Mouse (Mus musculus): ENCODE results near the gene Fam84b. TPM values are rescaled to one million over a fixed set of nuclear protein-coding genes. Genes with fewer than 3 reads are reported as not detected.
A peak's percentile ranks its signal among the peaks of the same experiment; 100 is the strongest.

Fam84b gene
- polyA plus RNA-seq (2014; fragmentation: Nextera tagmentation; extraction: Ambion mirVana): 12.1 and 13.5 TPM in 2 replicates

DNA sequence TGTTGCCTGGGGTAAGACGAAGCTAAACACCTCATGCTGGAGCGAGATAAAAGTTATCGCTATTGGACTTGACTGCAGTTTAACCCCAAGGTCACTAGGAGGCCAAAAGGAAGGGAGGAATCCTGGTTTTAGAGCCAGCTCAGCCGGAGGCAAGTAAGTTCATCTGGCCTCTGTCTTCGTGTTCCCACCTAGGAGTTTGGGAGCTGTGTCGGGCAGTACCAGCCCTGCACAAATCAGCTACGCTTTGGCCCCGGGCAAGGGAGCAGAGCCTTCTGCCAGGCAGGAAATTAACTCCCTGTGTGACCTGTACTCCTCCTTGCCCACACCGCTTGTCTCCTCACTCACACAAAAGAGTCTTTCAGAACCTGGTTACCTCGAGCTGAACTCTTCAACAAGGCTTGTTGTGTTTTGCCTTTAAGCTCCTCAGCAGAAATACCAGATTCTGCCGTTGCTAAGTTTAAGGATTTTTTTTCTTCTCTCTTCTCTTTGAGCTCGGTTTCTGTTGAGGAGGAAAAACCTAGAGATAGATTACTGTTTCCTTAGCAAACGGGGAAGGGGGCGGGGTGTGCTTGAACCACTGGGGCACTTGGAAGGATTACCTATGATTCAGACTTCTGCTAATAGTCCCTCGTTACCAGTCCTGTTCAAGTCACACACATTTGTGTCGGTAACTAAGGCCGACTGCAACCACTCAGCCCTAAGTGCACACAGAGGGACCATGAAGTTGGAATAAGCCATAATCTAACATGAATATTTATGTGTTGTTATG lies at the start of gene Fam84b:
Fam84b (minus strand) TSS at position 548 of the 769 bp plus-strand sequence.
- peak; percentile 87 for ATAC-seq (replicated peaks; ENCODE audit: insufficient number of reproducible peaks, low FRiP score, low TSS enrichment, low read depth)
- WGBS: 11% methylated on average over 17 of the region's 17 CpGs
- no peaks in the 10 kb centered on the region for H3K27me3 ChIP-seq (ENCODE audit: control insufficient read depth, insufficient read depth, low read length)

DNA sequence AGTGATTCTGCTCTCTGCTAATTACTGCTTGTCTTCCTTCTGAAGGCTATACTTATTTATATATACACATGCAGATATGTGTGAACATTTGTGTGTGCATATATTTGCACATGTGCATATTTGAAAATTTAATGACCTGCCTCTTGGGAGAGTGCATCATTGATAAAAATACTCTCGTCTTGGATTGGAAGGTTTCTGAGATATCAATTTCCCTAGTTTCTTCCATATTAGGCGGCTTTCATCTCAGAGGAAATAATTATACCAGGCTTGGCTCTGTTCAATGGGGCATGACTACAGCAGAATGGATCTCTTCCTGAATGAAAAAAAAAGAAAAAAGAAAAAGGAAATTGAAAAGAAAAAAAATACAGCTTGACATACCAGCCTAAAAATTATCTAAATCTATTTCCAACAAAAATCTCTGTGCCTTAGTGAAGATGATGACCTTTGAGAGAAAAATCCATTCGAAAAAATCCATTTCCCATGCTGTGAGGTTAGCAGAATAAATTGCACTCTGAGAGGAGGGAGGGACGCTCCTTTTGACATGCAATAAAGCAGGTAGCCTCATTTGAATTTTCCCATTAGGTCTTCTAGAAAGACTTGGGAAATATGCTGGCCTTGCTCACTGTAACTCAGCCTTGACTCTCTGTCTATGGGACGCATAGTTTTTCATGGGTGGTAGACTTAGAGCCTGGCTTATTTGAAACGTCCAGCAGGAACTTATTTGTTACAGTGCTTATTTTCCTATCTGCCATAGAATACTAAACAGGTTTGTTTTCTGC lies 44.8 kb upstream of the Fam84b start:
- H3K4me1 ChIP-seq (ENCODE audit: control insufficient read depth, insufficient read depth, low read length): no peaks in the 10 kb centered on the region
- H3K9ac ChIP-seq (replicated peaks; ENCODE audit: low read length): no peak overlapping the region
- H3K4me2 ChIP-seq (ENCODE audit: low read depth, low read length): no peak overlapping the region
- ATAC-seq (replicated peaks; ENCODE audit: insufficient number of reproducible peaks, low FRiP score, low TSS enrichment, low read depth): no peak
- no peaks in the 10 kb centered on the region for H3K36me3 ChIP-seq (replicated peaks; ENCODE audit: control insufficient read depth, insufficient read depth, low read depth, low read length)
- H3K27ac ChIP-seq (replicated peaks; ENCODE audit: low read depth, low read length): no peak overlapping the region
- H3K27me3 ChIP-seq (ENCODE audit: control insufficient read depth, insufficient read depth, low read length): no peaks in the 10 kb centered on the region
- DNase-seq (ENCODE audit: low spot score): no peak
- no peaks in the 10 kb centered on the region for H3K9me3 ChIP-seq (replicated peaks; ENCODE audit: control insufficient read depth, low read length)
- WGBS: 71% methylated on average over 6 of the region's 6 CpGs
- H3K4me3 ChIP-seq (ENCODE audit: low read depth, low read length): no peak overlapping the region

More for the DNA sequence above, at the start of gene Fam84b:
- Histone ChIP-seq H3K9ac (replicated peaks; ENCODE audit: low read length) (no peak within 1 kb of the TSS), H3K4me1 (ENCODE audit: control insufficient read depth, insufficient read depth, low read length) (no peaks in the 10 kb centered on the region), H3K27ac (replicated peaks; ENCODE audit: low read depth, low read length) (0 out of 2 replicates have a peak within 1 kb of the TSS, but pooled peaks have one; percentile 3), H3K36me3 (replicated peaks; ENCODE audit: control insufficient read depth, insufficient read depth, low read depth, low read length) (no peaks in the 10 kb centered on the region), H3K4me2 (ENCODE audit: low read depth, low read length) (no peak within 1 kb of the TSS), H3K4me3 (ENCODE audit: low read depth, low read length) (no peak within 1 kb of the TSS), H3K9me3 (replicated peaks; ENCODE audit: control insufficient read depth, low read length) (no peaks in the 10 kb centered on the region)
- DNase-seq (ENCODE audit: low spot score): peak; percentile 71

DNA sequence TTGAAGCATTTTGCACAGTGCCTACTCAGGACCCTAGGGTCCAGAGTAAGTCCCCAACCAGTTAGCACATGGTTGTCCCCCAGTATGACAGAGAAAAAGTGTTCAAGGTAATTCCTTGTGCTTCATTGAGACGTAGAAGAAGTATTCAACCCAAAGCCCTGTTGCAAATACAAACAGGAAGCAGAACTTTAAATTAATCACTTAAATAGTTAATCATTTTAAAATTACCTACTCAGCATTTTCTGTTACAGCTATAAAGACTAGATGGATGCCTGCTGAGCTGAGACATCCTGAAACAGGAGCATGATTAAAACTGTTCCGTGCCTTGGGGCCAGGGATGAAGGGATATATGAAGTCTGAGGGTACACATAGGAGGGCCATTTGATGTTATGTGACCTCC lies 42.5 kb upstream of the Fam84b start:
- no peak for DNase-seq (ENCODE audit: low spot score)
- 79% methylated on average over 2 of the region's 2 CpGs for WGBS
- no peak overlapping the region for H3K9ac ChIP-seq (replicated peaks; ENCODE audit: low read length)
- no peak overlapping the region for H3K27ac ChIP-seq (replicated peaks; ENCODE audit: low read depth, low read length)
- ATAC-seq (replicated peaks; ENCODE audit: insufficient number of reproducible peaks, low FRiP score, low TSS enrichment, low read depth): no peak
- H3K27me3 ChIP-seq (ENCODE audit: control insufficient read depth, insufficient read depth, low read length): no peaks in the 10 kb centered on the region
- H3K9me3 ChIP-seq (replicated peaks; ENCODE audit: control insufficient read depth, low read length): no peaks in the 10 kb centered on the region
- H3K4me1 ChIP-seq (ENCODE audit: control insufficient read depth, insufficient read depth, low read length): no peaks in the 10 kb centered on the region
- no peak overlapping the region for H3K4me3 ChIP-seq (ENCODE audit: low read depth, low read length)
- H3K36me3 ChIP-seq (replicated peaks; ENCODE audit: control insufficient read depth, insufficient read depth, low read depth, low read length): no peaks in the 10 kb centered on the region
- H3K4me2 ChIP-seq (ENCODE audit: low read depth, low read length): no peak overlapping the region

DNA sequence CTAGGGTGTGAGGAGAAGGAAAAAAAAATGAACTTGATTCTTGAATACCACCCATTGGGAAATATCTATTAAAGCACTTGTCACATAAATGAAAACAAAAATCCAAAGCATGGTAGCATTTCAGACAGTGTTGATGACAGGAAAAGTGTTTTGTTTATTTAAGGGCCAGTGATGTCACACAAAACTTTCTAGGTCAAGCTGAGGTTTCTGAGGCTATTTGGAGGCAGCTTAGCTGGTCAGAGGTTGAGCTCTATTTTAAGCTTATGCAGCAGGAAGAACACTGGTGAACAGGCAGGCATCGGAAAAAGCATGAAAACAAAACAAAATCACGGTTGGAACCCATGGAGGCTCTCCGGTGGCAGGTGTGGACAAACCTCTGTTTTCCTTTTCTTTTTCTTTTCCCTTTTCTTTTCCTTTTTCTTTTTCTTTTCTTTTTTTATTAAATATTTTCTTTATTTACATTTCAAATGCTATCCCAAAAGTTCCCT lies 39.4 kb upstream of the Fam84b start:
- 50% methylated on average over 3 of the region's 3 CpGs for WGBS

DNA sequence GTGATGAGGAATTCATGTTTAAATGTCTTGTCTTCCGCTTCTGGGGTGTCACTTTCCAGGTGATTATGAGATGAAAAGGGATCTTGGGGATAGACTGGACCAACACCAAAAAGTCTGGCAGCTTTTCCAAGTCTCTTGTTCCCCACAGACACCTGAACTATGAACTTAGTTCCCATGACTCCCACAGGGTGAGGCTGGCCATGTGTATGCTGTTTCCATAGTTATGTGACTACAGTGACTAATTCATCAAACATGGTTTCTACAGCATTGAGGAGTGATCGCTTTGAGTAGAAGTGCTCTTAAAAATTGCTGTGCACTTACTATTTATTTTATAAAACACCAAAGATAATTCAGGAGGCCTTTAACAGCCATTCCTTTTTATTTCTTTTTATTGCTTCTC lies 35.1 kb upstream of the Fam84b start:
- no peaks in the 10 kb centered on the region for H3K27me3 ChIP-seq (ENCODE audit: control insufficient read depth, insufficient read depth, low read length)
- DNase-seq (ENCODE audit: low spot score) (no peak), ATAC-seq (replicated peaks; ENCODE audit: insufficient number of reproducible peaks, low FRiP score, low TSS enrichment, low read depth) (no peak)
- no peak overlapping the region for H3K9ac ChIP-seq (replicated peaks; ENCODE audit: low read length)
- no peak overlapping the region for H3K4me2 ChIP-seq (ENCODE audit: low read depth, low read length)
- no peak overlapping the region for H3K27ac ChIP-seq (replicated peaks; ENCODE audit: low read depth, low read length)
- H3K36me3 ChIP-seq (replicated peaks; ENCODE audit: control insufficient read depth, insufficient read depth, low read depth, low read length): no peaks in the 10 kb centered on the region
- 85% methylated on average over 2 of the region's 2 CpGs for WGBS
- H3K4me3 ChIP-seq (ENCODE audit: low read depth, low read length): no peak overlapping the region
- H3K4me1 ChIP-seq (ENCODE audit: control insufficient read depth, insufficient read depth, low read length): no peaks in the 10 kb centered on the region
- no peaks in the 10 kb centered on the region for H3K9me3 ChIP-seq (replicated peaks; ENCODE audit: control insufficient read depth, low read length)

More for the DNA sequence above, 39.4 kb upstream of the Fam84b start:
- H3K27ac ChIP-seq (replicated peaks; ENCODE audit: low read depth, low read length): no peak overlapping the region
- H3K9me3 ChIP-seq (replicated peaks; ENCODE audit: control insufficient read depth, low read length): no peaks in the 10 kb centered on the region
- H3K4me1 ChIP-seq (ENCODE audit: control insufficient read depth, insufficient read depth, low read length): no peaks in the 10 kb centered on the region
- H3K27me3 ChIP-seq (ENCODE audit: control insufficient read depth, insufficient read depth, low read length): no peaks in the 10 kb centered on the region
- no peak overlapping the region for H3K4me2 ChIP-seq (ENCODE audit: low read depth, low read length)
- H3K36me3 ChIP-seq (replicated peaks; ENCODE audit: control insufficient read depth, insufficient read depth, low read depth, low read length): no peaks in the 10 kb centered on the region
- no peak for DNase-seq (ENCODE audit: low spot score)
- no peak overlapping the region for H3K9ac ChIP-seq (replicated peaks; ENCODE audit: low read length)
- ATAC-seq (replicated peaks; ENCODE audit: insufficient number of reproducible peaks, low FRiP score, low TSS enrichment, low read depth): no peak
- H3K4me3 ChIP-seq (ENCODE audit: low read depth, low read length): no peak overlapping the region

DNA sequence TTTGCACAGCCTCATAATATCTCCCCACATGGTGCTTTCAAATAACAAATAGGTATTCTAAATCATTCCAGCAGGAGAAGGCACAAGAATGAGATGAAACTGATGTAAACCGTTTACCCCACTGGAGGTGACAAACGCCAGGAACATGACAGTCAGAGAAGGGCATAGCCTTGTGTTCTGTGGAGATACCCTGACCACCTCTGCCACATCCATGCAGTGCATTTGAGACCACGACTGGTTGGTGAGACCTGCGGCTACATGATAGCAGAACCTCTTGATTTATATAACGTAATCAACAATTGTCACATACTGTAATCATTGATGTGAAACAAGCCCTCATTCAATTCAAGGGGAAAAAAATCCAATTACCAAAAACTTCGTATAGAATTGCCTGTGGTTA lies 22.1 kb upstream of the Fam84b start:
- no peak overlapping the region for H3K4me2 ChIP-seq (ENCODE audit: low read depth, low read length)
- no peak overlapping the region for H3K9ac ChIP-seq (replicated peaks; ENCODE audit: low read length)
- DNase-seq (ENCODE audit: low spot score) (no peak), ATAC-seq (replicated peaks; ENCODE audit: insufficient number of reproducible peaks, low FRiP score, low TSS enrichment, low read depth) (no peak)
- no peak overlapping the region for H3K4me3 ChIP-seq (ENCODE audit: low read depth, low read length)
- no peak overlapping the region for H3K27ac ChIP-seq (replicated peaks; ENCODE audit: low read depth, low read length)
- H3K9me3 ChIP-seq (replicated peaks; ENCODE audit: control insufficient read depth, low read length): no peaks in the 10 kb centered on the region
- no peaks in the 10 kb centered on the region for H3K27me3 ChIP-seq (ENCODE audit: control insufficient read depth, insufficient read depth, low read length)
- H3K36me3 ChIP-seq (replicated peaks; ENCODE audit: control insufficient read depth, insufficient read depth, low read depth, low read length): no peaks in the 10 kb centered on the region
- WGBS: 91% methylated on average over 6 of the region's 6 CpGs
- no peaks in the 10 kb centered on the region for H3K4me1 ChIP-seq (ENCODE audit: control insufficient read depth, insufficient read depth, low read length)

DNA sequence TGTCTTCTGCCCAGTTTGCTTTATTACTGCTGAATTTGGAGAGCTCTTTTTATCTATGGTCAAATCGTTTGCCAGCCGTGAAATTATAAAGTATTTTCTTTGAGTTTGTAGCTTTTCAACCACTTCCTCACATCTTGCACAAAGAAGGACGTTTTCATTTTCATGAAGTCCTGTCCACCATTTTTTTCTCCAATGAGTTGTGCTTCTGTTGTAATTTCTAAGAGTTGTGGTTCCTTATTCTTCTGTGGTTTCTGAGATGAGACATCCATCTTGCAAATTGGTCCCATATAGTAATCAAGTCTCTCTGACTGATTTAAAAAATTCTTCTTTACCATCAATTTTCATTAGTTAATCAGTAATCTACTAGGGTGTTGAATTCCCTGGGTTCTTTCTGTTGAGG lies 8.8 kb upstream of the Fam84b start:
- Histone ChIP-seq H3K4me3 (ENCODE audit: low read depth, low read length) (no peak overlapping the region), H3K27ac (replicated peaks; ENCODE audit: low read depth, low read length) (no peak overlapping the region), H3K36me3 (replicated peaks; ENCODE audit: control insufficient read depth, insufficient read depth, low read depth, low read length) (no peaks in the 10 kb centered on the region), H3K9ac (replicated peaks; ENCODE audit: low read length) (no peak overlapping the region), H3K9me3 (replicated peaks; ENCODE audit: control insufficient read depth, low read length) (no peaks in the 10 kb centered on the region), H3K4me1 (ENCODE audit: control insufficient read depth, insufficient read depth, low read length) (no peaks in the 10 kb centered on the region), H3K4me2 (ENCODE audit: low read depth, low read length) (no peak overlapping the region), H3K27me3 (ENCODE audit: control insufficient read depth, insufficient read depth, low read length) (no peaks in the 10 kb centered on the region)
- WGBS: 82% methylated on average over 3 of the region's 3 CpGs
- DNase-seq (ENCODE audit: low spot score) (no peak), ATAC-seq (replicated peaks; ENCODE audit: insufficient number of reproducible peaks, low FRiP score, low TSS enrichment, low read depth) (no peak)

DNA sequence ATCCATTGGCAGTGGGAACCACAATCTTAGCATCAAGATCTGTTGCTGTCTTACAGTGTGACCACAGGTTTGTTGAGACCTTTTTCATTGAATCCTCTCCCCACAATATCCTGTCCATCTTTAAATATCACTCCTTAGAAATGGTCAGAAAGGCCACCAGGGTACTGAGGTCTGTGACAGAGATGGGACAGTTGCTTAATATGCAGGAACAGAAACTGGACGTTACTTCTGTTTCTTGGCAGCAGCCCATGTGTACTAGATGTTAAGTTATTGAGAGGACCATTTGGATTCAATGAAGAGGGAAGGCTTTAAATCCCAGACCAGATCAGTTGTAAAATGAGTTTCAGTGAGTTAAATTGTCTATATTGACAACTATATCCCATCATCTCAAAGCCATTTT lies 1.5 kb upstream of the Fam84b start:
- Histone ChIP-seq H3K4me2 (ENCODE audit: low read depth, low read length) (no peak overlapping the region), H3K36me3 (replicated peaks; ENCODE audit: control insufficient read depth, insufficient read depth, low read depth, low read length) (no peaks in the 10 kb centered on the region), H3K27me3 (ENCODE audit: control insufficient read depth, insufficient read depth, low read length) (no peaks in the 10 kb centered on the region), H3K27ac (replicated peaks; ENCODE audit: low read depth, low read length) (no peak overlapping the region), H3K4me3 (ENCODE audit: low read depth, low read length) (no peak overlapping the region), H3K9me3 (replicated peaks; ENCODE audit: control insufficient read depth, low read length) (no peaks in the 10 kb centered on the region), H3K9ac (replicated peaks; ENCODE audit: low read length) (no peak overlapping the region), H3K4me1 (ENCODE audit: control insufficient read depth, insufficient read depth, low read length) (no peaks in the 10 kb centered on the region)
- ATAC-seq (replicated peaks; ENCODE audit: insufficient number of reproducible peaks, low FRiP score, low TSS enrichment, low read depth) (no peak), DNase-seq (ENCODE audit: low spot score) (no peak)
- 84% methylated on average over 1 of the region's 1 CpGs for WGBS

Measured in embryonic facial prominence, embryonic 11.5 days (tissue).